Mouse (Mus musculus): ENCODE measurements around the gene Slc37a2. TPM values are rescaled to one million over a fixed set of nuclear protein-coding genes. Genes with fewer than 3 reads are reported as not detected.

Slc37a2 gene
- total and polyA plus RNA-seq, 3 experiments = 1.1 to 1.4 TPM; not detected in 1

- TF ChIP-seq HCFC1 (IDR thresholded peaks at IDR 0.05; ENCODE audit: low read depth, low read length) = no peak
- TF ChIP-seq RCOR1 (IDR thresholded peaks at IDR 0.05; ENCODE audit: low read depth, low read length) = 0 out of 2 replicates have a peak, but pooled peaks have one; percentile 7
- no peak for TF ChIP-seq BHLHE40 (IDR thresholded peaks at IDR 0.05; ENCODE audit: borderline replicate concordance, low read depth, low read length)
- no peak for TF ChIP-seq UBTF (IDR thresholded peaks at IDR 0.05; ENCODE audit: borderline replicate concordance, insufficient read depth, low read depth, low read length)
- TF ChIP-seq USF2 (IDR thresholded peaks at IDR 0.05; ENCODE audit: borderline replicate concordance in 1 of 2, insufficient read depth in 1 of 2, low read depth in 1 of 2, low read length in 2 of 2) = no peak
- TF ChIP-seq ZNF384 (IDR thresholded peaks at IDR 0.05; ENCODE audit: low read depth, low read length) = no peak
- no peak for TF ChIP-seq SMC3 (IDR thresholded peaks at IDR 0.05; ENCODE audit: low read depth, low read length)
- no peak for TF ChIP-seq MXI1 (IDR thresholded peaks at IDR 0.05; ENCODE audit: low read depth, low read length)
- TF ChIP-seq MEF2A (IDR thresholded peaks at IDR 0.05; ENCODE audit: extremely low read depth, insufficient replicate concordance, low read depth, low read length, poor library complexity, severe bottlenecking) = no peak
- no peak for TF ChIP-seq TAL1 (IDR thresholded peaks at IDR 0.05; ENCODE audit: low read length)
- TF ChIP-seq NRF1 (IDR thresholded peaks at IDR 0.05; ENCODE audit: insufficient read depth, low read depth, low read length, poor library complexity, severe bottlenecking) = no peak
These were observed 19.4 kb downstream of the Slc37a2 start (continued) for GRCm38 (mm10) chr9:37235951-37236737.

DNA sequence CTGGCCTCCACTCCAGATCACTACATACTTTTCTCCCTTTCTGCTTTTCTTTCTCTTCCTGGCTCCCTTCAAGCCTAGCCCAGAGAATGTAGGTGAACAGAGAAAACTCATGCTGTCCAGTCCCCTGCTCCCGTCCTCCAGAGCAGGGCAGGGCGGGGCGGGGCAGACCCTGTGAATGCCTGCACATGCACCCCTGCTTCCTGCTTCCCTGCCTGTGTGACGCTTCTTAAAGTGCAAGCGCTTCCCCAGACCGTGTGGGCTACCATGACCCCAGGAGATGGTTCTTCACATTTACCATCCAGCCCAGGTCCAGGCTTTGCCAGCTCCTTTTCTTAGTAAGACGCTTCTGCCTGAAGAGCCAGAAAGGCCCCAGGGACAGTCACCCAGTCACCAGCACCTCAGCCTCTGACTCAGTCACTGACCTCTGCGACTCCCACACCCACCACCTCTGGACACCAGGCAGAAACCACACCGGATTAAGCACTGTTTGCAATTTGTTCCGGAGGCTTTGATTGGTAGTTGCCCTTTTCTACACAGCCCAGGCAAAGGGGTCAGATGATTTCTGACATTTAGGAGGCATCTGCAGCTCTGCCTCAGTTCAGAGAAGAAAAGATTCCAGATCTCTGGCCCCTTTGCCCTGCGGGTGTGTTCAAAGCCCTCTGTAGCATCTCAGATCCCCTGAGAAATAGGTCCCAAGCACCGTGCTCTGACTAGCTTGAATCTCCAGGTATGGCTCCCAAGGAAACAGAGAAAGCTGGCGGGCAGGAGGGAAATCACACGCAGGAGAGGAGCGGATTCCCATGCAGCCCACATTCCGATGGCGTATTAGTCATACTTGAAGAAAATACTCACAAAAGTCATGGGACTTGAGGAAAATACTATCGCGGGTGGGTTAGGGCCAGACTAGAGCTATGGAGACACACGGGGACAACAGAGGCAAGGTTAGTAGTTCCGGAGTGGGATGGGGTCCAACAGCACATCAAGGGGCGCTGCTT is 23.0 kb downstream of the Slc37a2 start:
- H3K4me3 ChIP-seq (ENCODE audit: control insufficient read depth in 1 of 2, insufficient read depth in 1 of 2, low read depth in 2 of 2, low read length in 2 of 2) = no peak overlapping the region
- no peaks in the 10 kb centered on the region for H3K9me3 ChIP-seq (replicated peaks; ENCODE audit: insufficient read depth, low read length)
- TF ChIP-seq ZC3H11A (IDR thresholded peaks at IDR 0.05; ENCODE audit: low read depth, low read length) = no peak
- no peak for TF ChIP-seq KAT2A (conservative IDR thresholded peaks at IDR 0.05; ENCODE audit: low read depth, low read length)
- TF ChIP-seq GATA1 (IDR thresholded peaks at IDR 0.05; ENCODE audit: low read depth, low read length) = no peak
- no peak overlapping the region for H3K27ac ChIP-seq (ENCODE audit: control insufficient read depth, low read depth, low read length)
- peaks cover 0 to 16% of the 10 kb centered on the region in 2 experiments; a peak in 2 of 4 replicates for H3K36me3 ChIP-seq (ENCODE audit: control insufficient read depth in 1 of 2, insufficient read depth in 2 of 2, low read length in 2 of 2)
- peaks cover 2 to 27% of the 10 kb centered on the region in 2 experiments for H3K4me1 ChIP-seq (ENCODE audit: control insufficient read depth in 1 of 2, insufficient read depth in 2 of 2, low read length in 2 of 2)
- no peak overlapping the region for H3K9ac ChIP-seq (ENCODE audit: control insufficient read depth, low read depth, low read length, poor library complexity, severe bottlenecking)
- DNase-seq (ENCODE audit: low read depth, low spot score) = no peak
- no peaks in the 10 kb centered on the region for H3K27me3 ChIP-seq (ENCODE audit: control insufficient read depth in 1 of 2, insufficient read depth in 2 of 2, low read length in 2 of 2)
- H3K79me2 ChIP-seq (ENCODE audit: control insufficient read depth, insufficient read depth, low read length, poor library complexity) = no peaks in the 10 kb centered on the region
